Mouse (Mus musculus) stomach, embryonic 16.5 days (tissue): ENCODE results near the gene Spata17. TPM values are rescaled to one million over a fixed set of nuclear protein-coding genes. Genes with fewer than 3 reads are reported as not detected.

Source experiments
- ATAC-seq: fragments of 200-750 bp; cut with Nextera tagmentation; 2 replicates; pipeline ENCODE4 v1.8.0; 2017; ENCODE audit warnings: moderate number of reproducible peaks, moderate TSS enrichment; ENCODE audit not compliant: insufficient read depth, low FRiP score
- H3K27ac ChIP-seq: fragments of 300-500 bp; sonication (generic); 2 replicates; pipeline ENCODE4 v1.5.1; 2014; ENCODE audit warnings: low read length
- H3K27me3 ChIP-seq: fragments of 300-500 bp; sonication (generic); 2 replicates; pipeline ENCODE4 v1.6.1; 2014; ENCODE audit warnings: low read length, control low read depth, mixed read lengths; ENCODE audit not compliant: control insufficient read depth, insufficient read depth
- H3K36me3 ChIP-seq: fragments of 300-500 bp; sonication (generic); 2 replicates; pipeline ENCODE4 v1.6.1; 2014; ENCODE audit warnings: low read length; ENCODE audit not compliant: control insufficient read depth, insufficient read depth
- H3K4me1 ChIP-seq: fragments of 300-500 bp; sonication (generic); 2 replicates; pipeline ENCODE4 v1.6.1; 2014; ENCODE audit warnings: low read length, control low read depth, mixed read lengths; ENCODE audit not compliant: control insufficient read depth, insufficient read depth
- H3K4me2 ChIP-seq: fragments of 300-500 bp; sonication (generic); 2 replicates; pipeline ENCODE4 v1.6.1; 2014; ENCODE audit warnings: low read depth, low read length, mixed read lengths
- H3K4me3 ChIP-seq: fragments of 300-500 bp; sonication (generic); replicated peaks from 2 replicates; pipeline ENCODE4 v1.5.1; 2014; ENCODE audit warnings: mild to moderate bottlenecking, low read length
- H3K9ac ChIP-seq: fragments of 300-500 bp; sonication (generic); 2 replicates; pipeline ENCODE4 v1.6.1; 2014; ENCODE audit warnings: low read length
- H3K9me3 ChIP-seq: fragments of 300-500 bp; sonication (generic); replicated peaks from 2 replicates; pipeline ENCODE4 v1.6.1; 2016; ENCODE audit warnings: low read length, control low read depth; ENCODE audit not compliant: control insufficient read depth
- WGBS: fragments of 180-500 bp; shearing (Covaris S2); extraction: QIAGEN DNeasy Blood & Tissue Kit; methylation state at CpG from one replicate; pipeline ENCODE4 v1.1.7; 2014; 5-methylcytosine and 5-hydroxymethylcytosine counted together
- polyA plus RNA-seq: library from polyadenylated mRNA; unstranded; fragments of >200 nt; fragmentation: Nextera tagmentation; extraction: Ambion mirVana; gene quantifications from 2 replicates; pipeline ENCODE4 v1.2.1, GENCODE M21; 2015

Spata17 gene
- polyA plus RNA-seq, 1 experiment from 2014 or later, result 0.70 TPM

DNA sequence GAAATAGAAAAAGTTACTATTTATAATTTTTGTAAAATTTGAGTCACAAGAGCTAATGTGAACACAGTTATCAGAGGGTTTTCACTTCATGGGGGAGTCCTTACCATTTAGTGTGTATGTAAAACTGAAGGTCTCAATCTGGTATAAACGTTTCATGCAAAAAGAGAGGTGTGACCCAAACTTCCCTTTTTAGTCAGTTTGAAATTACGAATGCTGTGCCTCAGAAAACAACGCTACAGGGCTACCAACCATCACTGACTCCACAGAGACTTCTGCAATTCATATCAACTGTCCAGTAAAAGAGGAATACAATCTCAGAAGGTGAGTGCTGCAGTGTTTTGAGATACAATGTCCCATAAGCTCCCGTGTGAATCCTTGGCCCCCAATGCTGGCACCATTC, 175.5 kb downstream of the Spata17 start:
- no peaks in the 10 kb centered on the region for H3K36me3 ChIP-seq
- no peak overlapping the region for H3K4me3 ChIP-seq
- H3K27me3 ChIP-seq, result no peaks in the 10 kb centered on the region
- H3K4me1 ChIP-seq, result no peaks in the 10 kb centered on the region
- H3K4me2 ChIP-seq, result no peak overlapping the region
- H3K27ac ChIP-seq, result no peak overlapping the region
- H3K9me3 ChIP-seq, result no peaks in the 10 kb centered on the region
- H3K9ac ChIP-seq, result no peak overlapping the region
- ATAC-seq, result no peak
- WGBS, result 80% methylated on average over 4 of the region's 4 CpGs

DNA sequence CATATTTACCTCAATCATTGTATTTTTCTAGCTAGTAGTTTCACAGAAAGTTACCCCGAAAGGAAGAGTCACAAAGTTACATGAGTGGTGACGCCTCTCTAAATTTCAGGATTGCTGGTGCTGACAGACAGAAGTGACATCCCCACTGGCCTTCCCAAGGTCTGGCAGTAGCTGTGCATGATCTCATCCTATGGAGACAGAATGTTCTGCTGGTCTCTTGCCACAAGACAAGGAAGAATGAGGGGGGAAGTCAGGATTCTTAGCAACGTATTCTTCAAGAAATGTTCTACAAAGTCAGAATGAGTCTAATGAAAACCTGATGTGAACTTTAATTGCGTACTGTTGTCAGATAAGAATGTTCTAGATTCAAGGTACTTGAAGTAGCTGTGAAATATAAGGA, 179.5 kb downstream of the Spata17 start:
- H3K9ac ChIP-seq, result no peak overlapping the region
- H3K36me3 ChIP-seq, result no peaks in the 10 kb centered on the region
- no peak for ATAC-seq
- no peaks in the 10 kb centered on the region for H3K27me3 ChIP-seq
- H3K27ac ChIP-seq, result no peak overlapping the region
- H3K4me2 ChIP-seq, result no peak overlapping the region
- H3K9me3 ChIP-seq, result no peaks in the 10 kb centered on the region
- no peak overlapping the region for H3K4me3 ChIP-seq
- WGBS, result 92% methylated on average over 4 of the region's 4 CpGs
- H3K4me1 ChIP-seq, result no peaks in the 10 kb centered on the region

DNA sequence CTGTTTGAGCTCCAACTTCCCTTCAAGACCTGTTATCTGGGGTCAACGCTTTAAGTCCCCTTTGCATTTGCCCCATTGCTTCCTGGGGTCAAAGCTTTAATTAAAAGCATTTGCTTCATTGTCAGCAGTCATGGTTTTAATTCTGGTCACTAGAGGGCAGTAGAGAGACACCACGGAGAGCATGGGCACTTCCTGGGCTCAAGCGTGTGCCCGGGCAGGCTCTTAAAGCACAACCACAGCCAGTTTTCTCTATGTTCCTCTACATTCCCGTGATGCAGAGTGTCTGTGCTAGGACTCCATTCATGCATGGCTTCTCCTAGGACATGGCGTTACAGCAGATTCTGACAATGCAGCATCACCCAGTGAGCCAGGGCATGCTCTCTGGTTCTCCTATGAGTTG, 183.5 kb downstream of the Spata17 start:
- Histone ChIP-seq H3K36me3 (no peaks in the 10 kb centered on the region), H3K27ac (no peak overlapping the region), H3K4me2 (no peak overlapping the region), H3K4me1 (no peaks in the 10 kb centered on the region), H3K9me3 (no peaks in the 10 kb centered on the region), H3K9ac (no peak overlapping the region), H3K27me3 (no peaks in the 10 kb centered on the region), H3K4me3 (no peak overlapping the region)
- WGBS, result 38% methylated on average over 6 of the region's 6 CpGs
- ATAC-seq, result no peak; the same call in 1 of the 2 replicates

DNA sequence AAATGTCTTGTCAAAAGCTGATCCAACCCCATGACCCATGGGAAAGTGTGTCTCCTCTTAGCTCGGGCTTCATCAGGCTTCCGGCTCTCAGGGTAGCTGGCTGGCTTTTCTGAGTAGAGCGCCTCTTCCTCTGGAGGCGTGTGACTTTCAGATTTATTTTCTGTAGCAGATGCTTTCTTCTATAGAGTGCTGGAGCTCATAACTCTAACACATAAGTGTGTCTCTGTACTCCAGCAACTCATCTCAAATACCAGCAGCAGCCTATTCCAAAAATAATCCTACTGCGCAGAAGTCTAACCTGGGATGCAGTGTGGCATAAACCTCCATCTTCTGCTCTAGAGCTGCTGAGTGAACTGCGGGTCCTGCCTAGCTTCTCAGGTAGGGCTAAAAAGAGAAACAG, 186.4 kb downstream of the Spata17 start:
- Histone ChIP-seq H3K4me2 (no peak overlapping the region), H3K36me3 (no peaks in the 10 kb centered on the region), H3K4me3 (no peak overlapping the region), H3K27ac (no peak overlapping the region), H3K4me1 (no peaks in the 10 kb centered on the region), H3K27me3 (no peaks in the 10 kb centered on the region), H3K9me3 (no peaks in the 10 kb centered on the region), H3K9ac (no peak overlapping the region)
- no peak for ATAC-seq
- WGBS, result 82% methylated on average over 6 of the region's 6 CpGs

DNA sequence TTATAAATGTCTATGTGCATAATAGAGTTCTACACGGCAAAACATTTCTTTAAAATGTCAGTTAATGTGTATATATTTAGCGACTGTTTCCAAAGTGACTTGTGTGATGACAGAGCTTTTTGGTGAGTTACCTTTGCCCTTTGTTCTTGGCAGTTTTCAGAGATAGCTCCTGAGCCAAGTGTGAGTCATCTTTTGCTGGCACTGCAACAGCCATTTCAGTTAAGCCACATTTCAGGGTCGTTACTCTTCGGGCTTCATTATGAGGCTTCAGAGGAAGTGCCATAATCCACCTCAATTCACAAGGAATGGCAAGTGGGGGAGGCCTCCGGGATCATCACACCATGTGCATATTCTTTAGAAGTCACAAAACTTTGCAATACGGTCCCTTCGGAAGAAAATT, 195.3 kb downstream of the Spata17 start:
- Histone ChIP-seq H3K36me3 (no peaks in the 10 kb centered on the region), H3K4me1 (no peaks in the 10 kb centered on the region), H3K27ac (no peak overlapping the region), H3K27me3 (no peaks in the 10 kb centered on the region), H3K4me3 (no peak overlapping the region), H3K4me2 (no peak overlapping the region), H3K9ac (no peak overlapping the region), H3K9me3 (no peaks in the 10 kb centered on the region)
- 58% methylated on average over 7 of the region's 7 CpGs for WGBS
- no peak for ATAC-seq

DNA sequence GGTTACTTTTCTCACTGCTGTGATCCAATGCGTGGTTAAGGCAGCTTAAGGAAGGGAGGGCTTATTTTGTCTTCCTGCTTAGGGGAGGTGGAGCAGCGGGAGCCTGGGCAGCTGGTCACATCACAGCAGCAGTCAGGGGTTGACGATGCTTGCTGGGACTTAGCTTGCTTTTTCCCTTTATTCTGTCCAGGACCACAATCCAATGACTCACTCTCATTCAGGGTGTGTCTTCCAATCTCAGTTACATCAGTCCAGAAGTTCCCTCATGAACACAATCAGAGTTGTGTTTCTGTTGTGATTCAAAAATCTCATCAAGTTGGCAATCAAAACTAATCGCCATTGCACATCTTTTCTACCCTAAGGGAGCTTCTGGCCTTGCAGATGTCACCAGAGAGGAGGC, 199.1 kb downstream of the Spata17 start:
- Histone ChIP-seq H3K27me3 (no peaks in the 10 kb centered on the region), H3K27ac (no peak overlapping the region), H3K4me1 (no peaks in the 10 kb centered on the region), H3K4me3 (no peak overlapping the region), H3K9me3 (no peaks in the 10 kb centered on the region), H3K9ac (no peak overlapping the region), H3K4me2 (no peak overlapping the region), H3K36me3 (no peaks in the 10 kb centered on the region)
- WGBS, result 52% methylated on average over 4 of the region's 4 CpGs
- no peak for ATAC-seq

DNA sequence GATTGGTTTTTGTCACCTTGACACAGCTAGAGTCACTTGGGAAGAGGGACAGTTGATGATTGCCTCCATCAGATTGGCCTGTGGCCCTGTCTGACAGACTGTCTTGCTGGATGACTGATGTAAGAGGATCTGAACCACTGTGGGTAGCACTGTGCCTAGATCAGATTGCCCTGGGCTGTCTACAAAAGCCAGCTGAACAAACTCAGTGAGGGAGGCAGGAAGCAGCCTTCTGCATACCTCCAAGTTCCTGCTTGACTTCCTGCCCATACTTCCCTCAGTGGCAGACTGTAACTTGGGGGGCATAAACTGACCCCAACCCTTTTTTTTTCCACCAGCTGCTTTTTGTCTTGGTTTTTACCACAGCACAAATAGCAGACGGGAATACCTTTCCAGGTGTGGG, 199.6 kb downstream of the Spata17 start:
- no peaks in the 10 kb centered on the region for H3K9me3 ChIP-seq
- H3K4me2 ChIP-seq, result no peak overlapping the region
- H3K4me1 ChIP-seq, result no peaks in the 10 kb centered on the region
- no peaks in the 10 kb centered on the region for H3K36me3 ChIP-seq
- H3K27me3 ChIP-seq, result no peaks in the 10 kb centered on the region
- no peak for ATAC-seq
- no peak overlapping the region for H3K27ac ChIP-seq
- H3K9ac ChIP-seq, result no peak overlapping the region
- WGBS, result 60% methylated on average over 1 of the region's 1 CpGs
- no peak overlapping the region for H3K4me3 ChIP-seq

DNA sequence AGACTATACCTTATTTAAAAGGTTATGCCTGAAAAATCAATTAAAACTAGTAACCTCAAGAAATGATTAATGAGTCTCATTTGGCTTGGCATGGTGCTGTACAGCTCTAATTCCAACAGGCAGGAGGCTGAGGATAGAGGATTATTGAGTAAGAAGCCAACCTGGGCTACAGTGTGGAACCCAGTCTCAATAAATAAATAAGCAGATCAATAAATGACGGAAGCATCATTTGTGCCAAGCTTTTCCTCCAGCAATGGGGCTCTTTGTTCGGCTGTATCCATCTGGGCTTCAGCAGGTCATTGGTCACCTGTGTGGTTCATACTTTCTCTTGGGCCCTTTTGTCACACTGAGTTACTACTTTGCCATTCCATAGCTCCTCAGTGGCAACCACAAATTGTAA, 201.1 kb downstream of the Spata17 start:
- H3K27me3 ChIP-seq, result no peaks in the 10 kb centered on the region
- ATAC-seq, result no peak
- H3K9ac ChIP-seq, result no peak overlapping the region
- no peak overlapping the region for H3K4me2 ChIP-seq
- WGBS, result 81% methylated on average over 2 of the region's 2 CpGs
- no peaks in the 10 kb centered on the region for H3K36me3 ChIP-seq
- H3K9me3 ChIP-seq, result no peaks in the 10 kb centered on the region
- H3K27ac ChIP-seq, result no peak overlapping the region
- H3K4me1 ChIP-seq, result no peaks in the 10 kb centered on the region
- H3K4me3 ChIP-seq, result no peak overlapping the region

DNA sequence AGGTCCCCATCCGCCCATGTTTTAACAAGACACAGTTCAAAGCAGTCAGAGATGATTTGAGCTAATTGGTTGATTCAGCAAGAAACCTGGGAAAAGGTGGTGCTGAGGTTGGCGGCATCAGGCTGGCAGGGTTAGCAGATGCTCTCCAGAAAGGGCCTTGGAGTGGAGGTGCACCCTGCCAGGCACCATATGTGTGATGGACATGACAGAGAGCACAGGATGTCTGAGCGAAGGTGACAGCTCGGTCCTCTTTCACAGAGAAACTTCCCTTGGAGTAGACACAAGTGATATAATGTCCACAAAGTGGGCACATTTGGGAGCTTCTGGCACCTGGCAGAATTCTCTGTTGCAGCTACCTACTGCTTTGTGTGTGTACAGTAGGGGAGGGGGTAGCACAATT, 203.7 kb downstream of the Spata17 start:
- no peaks in the 10 kb centered on the region for H3K27me3 ChIP-seq
- H3K36me3 ChIP-seq, result no peaks in the 10 kb centered on the region
- H3K4me3 ChIP-seq, result no peak overlapping the region
- H3K9me3 ChIP-seq, result no peaks in the 10 kb centered on the region
- H3K4me1 ChIP-seq, result no peaks in the 10 kb centered on the region
- H3K4me2 ChIP-seq, result no peak overlapping the region
- no peak overlapping the region for H3K9ac ChIP-seq
- H3K27ac ChIP-seq, result no peak overlapping the region
- 93% methylated on average over 4 of the region's 4 CpGs for WGBS
- ATAC-seq, result no peak

DNA sequence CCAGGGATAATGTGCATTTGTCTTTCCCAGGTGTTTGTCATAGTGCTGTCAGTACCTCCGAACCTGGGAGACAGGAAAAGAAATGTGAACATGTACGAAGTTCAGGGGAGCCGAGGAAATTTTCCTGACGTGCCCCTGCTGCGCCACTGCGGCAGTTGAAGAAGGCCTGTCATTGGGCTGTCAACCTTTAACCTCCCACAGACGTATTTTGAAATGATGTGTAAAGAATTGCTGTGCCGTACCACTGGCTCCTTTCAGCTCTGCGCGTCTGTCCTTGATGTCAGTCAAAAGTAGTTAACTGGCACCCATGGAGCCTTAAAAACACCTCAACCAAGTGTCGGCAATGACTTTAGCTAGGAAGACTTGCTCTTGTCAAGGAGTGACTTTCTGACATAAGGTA, 205.2 kb downstream of the Spata17 start:
- no peaks in the 10 kb centered on the region for H3K27me3 ChIP-seq
- 72% methylated on average over 11 of the region's 11 CpGs for WGBS
- H3K36me3 ChIP-seq, result no peaks in the 10 kb centered on the region
- ATAC-seq, result no peak
- no peaks in the 10 kb centered on the region for H3K4me1 ChIP-seq
- H3K4me3 ChIP-seq, result no peak overlapping the region
- H3K27ac ChIP-seq, result no peak overlapping the region
- no peak overlapping the region for H3K9ac ChIP-seq
- H3K9me3 ChIP-seq, result no peaks in the 10 kb centered on the region
- no peak overlapping the region for H3K4me2 ChIP-seq
